In the genomic region with DNA sequence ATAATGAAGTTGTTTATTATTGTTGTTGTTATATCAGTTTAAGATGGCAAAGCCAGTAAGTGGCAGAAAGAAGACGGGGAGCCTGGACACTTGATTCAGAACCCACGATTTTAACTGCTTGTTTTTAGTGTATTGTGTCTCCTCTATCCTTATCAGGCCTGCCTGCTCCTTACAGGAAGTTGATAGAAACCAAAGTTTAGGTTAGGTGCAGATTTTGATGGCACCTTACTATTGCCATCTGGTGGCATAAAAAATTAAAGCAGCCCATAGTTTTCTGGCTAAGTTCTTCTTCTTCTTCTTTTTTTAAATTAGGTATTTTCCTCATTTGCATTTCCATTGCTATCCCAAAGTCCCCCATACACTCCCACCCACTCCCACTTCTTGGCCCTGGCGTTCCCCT, we compare ENCODE assay signal across 13 mouse cellular contexts. TPM values are rescaled to one million over a fixed set of nuclear protein-coding genes. Genes with fewer than 3 reads are reported as not detected.
A peak's percentile ranks its signal among the peaks of the same experiment; 100 is the strongest.
DNase-seq lines count a peak whose midpoint lies in the region; ATAC-seq and TF ChIP-seq lines count a peak whose summit lies in the region.
"Had no signal": no experiment of that assay in that cellular context is flagged by ENCODE, and none has a peak within 500 bp of the region (broad histone marks: within the 10 kb centered on the region; RNA-seq: fewer than 3 reads in every experiment).

No protein-coding gene starts in this region.

- TF ChIP-seq POLR2A in cerebellum, adult 2 months (IDR thresholded peaks at IDR 0.05; ENCODE audit: borderline replicate concordance, insufficient read depth, low read length), result no peak

- no peak overlapping the region for H3K9ac ChIP-seq in hindbrain, postnatal 0 days (replicated peaks; ENCODE audit: low read length)
- no peak overlapping the region for H3K9ac ChIP-seq in hindbrain, embryonic 11.5 days (ENCODE audit: low read depth, low read length)
- no peak overlapping the region for H3K9ac ChIP-seq in midbrain, postnatal 0 days (replicated peaks; ENCODE audit: low read length, poor library complexity, severe bottlenecking)
- H3K9ac ChIP-seq in midbrain, embryonic 16.5 days (ENCODE audit: low read depth, low read length), result no peak overlapping the region
- H3K9ac ChIP-seq: limb, embryonic 13.5 days; midbrain, embryonic 13.5 days had no signal

- no peak overlapping the region for H3K27ac ChIP-seq in hindbrain, postnatal 0 days
- H3K27ac ChIP-seq in hindbrain, embryonic 11.5 days (ENCODE audit: low read depth, low read length), result no peak overlapping the region
- no peak overlapping the region for H3K27ac ChIP-seq in midbrain, postnatal 0 days (ENCODE audit: low read depth, low read length)
- H3K27ac ChIP-seq in midbrain, embryonic 16.5 days (ENCODE audit: low read length), result no peak overlapping the region
- H3K27ac ChIP-seq in cerebellum, adult 2 months (ENCODE audit: insufficient read depth, low read length), result no peak overlapping the region
- H3K27ac ChIP-seq: limb, embryonic 13.5 days; midbrain, embryonic 13.5 days had no signal

- WGBS in hindbrain, postnatal 0 days, result 83% methylated on average over 3 of the region's 3 CpGs
- WGBS in hindbrain, embryonic 11.5 days, result 70% methylated on average over 3 of the region's 3 CpGs
- 78% methylated on average over 3 of the region's 3 CpGs for WGBS in midbrain, postnatal 0 days
- whole genome bisulfite sequencing in midbrain, embryonic 16.5 days, result 81% methylated on average over 3 of the region's 3 CpGs
- WGBS in cerebellum, adult 2 months, result 75% methylated on average over 3 of the region's 3 CpGs

- TF ChIP-seq CTCF in hindbrain, postnatal 0 days (IDR thresholded peaks at IDR 0.05; ENCODE audit: low read depth), result peak; percentile 49; the same call in 1 of the 2 replicates
- TF ChIP-seq CTCF in midbrain, postnatal 0 days (IDR thresholded peaks at IDR 0.05), result peak; percentile 63
- no peak for TF ChIP-seq CTCF in cerebellum, adult 2 months (IDR thresholded peaks at IDR 0.05; ENCODE audit: borderline replicate concordance, insufficient read depth, low read depth, low read length)

- no peak for ATAC-seq in hindbrain, postnatal 0 days
- ATAC-seq in hindbrain, embryonic 11.5 days (ENCODE audit: low FRiP score), result no peak
- no peak for ATAC-seq in midbrain, postnatal 0 days (ENCODE audit: low FRiP score)
- no peak for ATAC-seq in midbrain, embryonic 16.5 days
- ATAC-seq: midbrain, embryonic 13.5 days had no signal

- H3K4me2 ChIP-seq in hindbrain, postnatal 0 days (ENCODE audit: low read depth, low read length), result no peak overlapping the region
- H3K4me2 ChIP-seq in hindbrain, embryonic 11.5 days (replicated peaks; ENCODE audit: low read depth, low read length), result no peak overlapping the region
- H3K4me2 ChIP-seq in midbrain, postnatal 0 days (ENCODE audit: low read depth, low read length, poor library complexity, severe bottlenecking), result no peak overlapping the region
- no peak overlapping the region for H3K4me2 ChIP-seq in midbrain, embryonic 16.5 days (ENCODE audit: low read length)
- H3K4me2 ChIP-seq: heart, embryonic 11.5 days; limb, embryonic 13.5 days; midbrain, embryonic 13.5 days had no signal

- no peak for DNase-seq in hindbrain, postnatal 0 days (ENCODE audit: low spot score)
- no peak for DNase-seq in hindbrain, embryonic 11.5 days (ENCODE audit: low spot score)
- DNase-seq in midbrain, postnatal 0 days (ENCODE audit: low spot score), result peak; percentile 17
- peak; percentile 65 for DNase-seq in NIH3T3 (ENCODE audit: low read depth)
- peak; percentile 12 to 15 for DNase-seq in natural killer cell, adult 2 months (ENCODE audit: low spot score in 2 of 2)
- no peak for DNase-seq in cerebellum, adult 2 months
- DNase-seq in adrenal gland, adult 2 months, result no peak
- DNase-seq: cerebellum, adult 11 months; kidney, adult 18-20 months had no signal

- no peaks in the 10 kb centered on the region for H3K36me3 ChIP-seq in hindbrain, postnatal 0 days (ENCODE audit: insufficient read depth, low read length)
- no peaks in the 10 kb centered on the region for H3K36me3 ChIP-seq in hindbrain, embryonic 11.5 days (ENCODE audit: control insufficient read depth, insufficient read depth, low read length)
- H3K36me3 ChIP-seq in midbrain, postnatal 0 days (ENCODE audit: insufficient read depth, low read length), result no peaks in the 10 kb centered on the region
- no peaks in the 10 kb centered on the region for H3K36me3 ChIP-seq in midbrain, embryonic 16.5 days (ENCODE audit: control insufficient read depth, insufficient read depth, low read length)
- H3K36me3 ChIP-seq: limb, embryonic 13.5 days; midbrain, embryonic 13.5 days had no signal

- no peaks in the 10 kb centered on the region for H3K4me1 ChIP-seq in hindbrain, postnatal 0 days (ENCODE audit: insufficient read depth, low read length)
- H3K4me1 ChIP-seq in hindbrain, embryonic 11.5 days (replicated peaks; ENCODE audit: control insufficient read depth, insufficient read depth, low read length), result no peaks in the 10 kb centered on the region
- H3K4me1 ChIP-seq in midbrain, postnatal 0 days (ENCODE audit: insufficient read depth, low read length), result no peaks in the 10 kb centered on the region
- no peaks in the 10 kb centered on the region for H3K4me1 ChIP-seq in midbrain, embryonic 16.5 days (ENCODE audit: control insufficient read depth, insufficient read depth, low read length)
- no peaks in the 10 kb centered on the region for H3K4me1 ChIP-seq in cerebellum, adult 2 months (ENCODE audit: control insufficient read depth, insufficient read depth, low read length)
- H3K4me1 ChIP-seq: midbrain, embryonic 13.5 days had no signal

- H3K27me3 ChIP-seq in hindbrain, postnatal 0 days (ENCODE audit: insufficient read depth, low read length), result no peaks in the 10 kb centered on the region
- H3K27me3 ChIP-seq in hindbrain, embryonic 11.5 days (ENCODE audit: control insufficient read depth, insufficient read depth, low read length), result no peaks in the 10 kb centered on the region
- H3K27me3 ChIP-seq in midbrain, postnatal 0 days (ENCODE audit: insufficient read depth, low read length), result no peaks in the 10 kb centered on the region
- no peaks in the 10 kb centered on the region for H3K27me3 ChIP-seq in midbrain, embryonic 16.5 days (ENCODE audit: control insufficient read depth, insufficient read depth, low read depth, low read length)
- no peaks in the 10 kb centered on the region for H3K27me3 ChIP-seq in cerebellum, adult 2 months (ENCODE audit: control insufficient read depth, insufficient read depth, low read length)
- H3K27me3 ChIP-seq: limb, embryonic 13.5 days; midbrain, embryonic 13.5 days had no signal

- no peak overlapping the region for H3K4me3 ChIP-seq in hindbrain, postnatal 0 days (ENCODE audit: low read length)
- H3K4me3 ChIP-seq in hindbrain, embryonic 11.5 days (ENCODE audit: low read depth, low read length), result no peak overlapping the region
- no peak overlapping the region for H3K4me3 ChIP-seq in midbrain, postnatal 0 days (ENCODE audit: low read depth, low read length)
- H3K4me3 ChIP-seq in midbrain, embryonic 16.5 days (ENCODE audit: low read depth, low read length), result no peak overlapping the region
- H3K4me3 ChIP-seq in cerebellum, adult 2 months (replicated peaks; ENCODE audit: insufficient read depth, low read depth, low read length), result no peak overlapping the region
- H3K4me3 ChIP-seq: limb, embryonic 13.5 days; midbrain, embryonic 13.5 days had no signal

- H3K9me3 ChIP-seq in hindbrain, postnatal 0 days (ENCODE audit: low read length), result no peaks in the 10 kb centered on the region
- H3K9me3 ChIP-seq in hindbrain, embryonic 11.5 days (ENCODE audit: control insufficient read depth, low read length), result no peaks in the 10 kb centered on the region
- H3K9me3 ChIP-seq in midbrain, postnatal 0 days (ENCODE audit: low read length), result no peaks in the 10 kb centered on the region
- no peaks in the 10 kb centered on the region for H3K9me3 ChIP-seq in midbrain, embryonic 16.5 days (replicated peaks; ENCODE audit: control insufficient read depth, low read length, poor library complexity, severe bottlenecking)
- H3K9me3 ChIP-seq: limb, embryonic 13.5 days; midbrain, embryonic 13.5 days had no signal

RNA-seq across cellular contexts. Expression of gene Btg4, which starts 8.5 kb away (rescaled TPM):
- not detected in 2 replicates for total RNA-seq in hindbrain, postnatal 0 days (2014; rRNA removed)
- not detected in 2 replicates for polyA plus RNA-seq in hindbrain, postnatal 0 days (2015; fragmentation: Nextera tagmentation; extraction: Ambion mirVana)
- polyA plus RNA-seq in hindbrain, embryonic 11.5 days (2014; fragmentation: Nextera tagmentation; extraction: Ambion mirVana), result not detected in 2 replicates
- not detected in 2 replicates for total RNA-seq in midbrain, postnatal 0 days (2014; rRNA removed)
- polyA plus RNA-seq in midbrain, postnatal 0 days (2015; fragmentation: Nextera tagmentation; extraction: Ambion mirVana), result not detected in 2 replicates
- not detected in 2 replicates for polyA plus RNA-seq in midbrain, embryonic 16.5 days (2015; fragmentation: Nextera tagmentation; extraction: Ambion mirVana)
- not detected in 2 replicates for polyA plus RNA-seq in cerebellum, adult 2 months (2012; rRNA removed)
- not detected for total RNA-seq in adrenal gland, adult 2 months (2021)
- not detected in 2 replicates for polyA plus RNA-seq in adrenal gland, adult 2 months (2012; rRNA removed)
- polyA plus RNA-seq: heart, embryonic 11.5 days; limb, embryonic 13.5 days; midbrain, embryonic 13.5 days had no signal

RNA-seq across cellular contexts. Expression of gene Layn, which starts 24.7 kb away (rescaled TPM):
- 2.0 and 6.9 TPM in 2 replicates for total RNA-seq in hindbrain, postnatal 0 days (2014; rRNA removed)
- 3.7 and 4.5 TPM in 2 replicates for polyA plus RNA-seq in hindbrain, postnatal 0 days (2015; fragmentation: Nextera tagmentation; extraction: Ambion mirVana)
- polyA plus RNA-seq in hindbrain, embryonic 11.5 days (2014; fragmentation: Nextera tagmentation; extraction: Ambion mirVana), result 1.0 and 1.6 TPM in 2 replicates
- total RNA-seq in midbrain, postnatal 0 days (2014; rRNA removed), result 0.85 and 2.2 TPM in 2 replicates
- polyA plus RNA-seq in midbrain, postnatal 0 days (2015; fragmentation: Nextera tagmentation; extraction: Ambion mirVana), result 1.3 and 1.8 TPM in 2 replicates
- 1.1 and 1.2 TPM in 2 replicates for polyA plus RNA-seq in midbrain, embryonic 16.5 days (2015; fragmentation: Nextera tagmentation; extraction: Ambion mirVana)
- polyA plus RNA-seq in cerebellum, adult 2 months (2012; rRNA removed), result 7.2 and 7.5 TPM in 2 replicates
- 1 to 10 TPM; 5.8 to 9.1 TPM for total RNA-seq in adrenal gland, adult 2 months (2021)
- polyA plus RNA-seq in adrenal gland, adult 2 months (2012; rRNA removed), result 1.2 and 2.8 TPM in 2 replicates

RNA-seq across cellular contexts. Expression of gene Sik2, which starts 43.3 kb away (rescaled TPM):
- total RNA-seq in hindbrain, postnatal 0 days (2014; rRNA removed), result 24.4 and 26.1 TPM in 2 replicates
- 11.7 and 13.0 TPM in 2 replicates for polyA plus RNA-seq in hindbrain, postnatal 0 days (2015; fragmentation: Nextera tagmentation; extraction: Ambion mirVana)
- polyA plus RNA-seq in hindbrain, embryonic 11.5 days (2014; fragmentation: Nextera tagmentation; extraction: Ambion mirVana), result 14.3 and 15.0 TPM in 2 replicates
- 24.4 and 35.0 TPM in 2 replicates for total RNA-seq in midbrain, postnatal 0 days (2014; rRNA removed)
- 12.8 and 14.4 TPM in 2 replicates for polyA plus RNA-seq in midbrain, postnatal 0 days (2015; fragmentation: Nextera tagmentation; extraction: Ambion mirVana)
- polyA plus RNA-seq in midbrain, embryonic 16.5 days (2015; fragmentation: Nextera tagmentation; extraction: Ambion mirVana), result 19.5 and 20.2 TPM in 2 replicates
- 23.1 and 23.6 TPM in 2 replicates for polyA plus RNA-seq in cerebellum, adult 2 months (2012; rRNA removed)
- total RNA-seq in adrenal gland, adult 2 months (2021), result 100 to 1,000 TPM; 107 to 108 TPM
- polyA plus RNA-seq in adrenal gland, adult 2 months (2012; rRNA removed), result 81.4 and 146 TPM in 2 replicates

RNA-seq across cellular contexts. Expression of gene 4833427G06Rik, which starts 49.7 kb away (rescaled TPM):
- total RNA-seq in hindbrain, postnatal 0 days (2014; rRNA removed), result 2.0 TPM in 1 of 2 replicates, not detected in the other
- polyA plus RNA-seq in hindbrain, postnatal 0 days (2015; fragmentation: Nextera tagmentation; extraction: Ambion mirVana), result 1.0 and 2.3 TPM in 2 replicates
- 0.88 and 1.5 TPM in 2 replicates for polyA plus RNA-seq in hindbrain, embryonic 11.5 days (2014; fragmentation: Nextera tagmentation; extraction: Ambion mirVana)
- not detected in 2 replicates for total RNA-seq in midbrain, postnatal 0 days (2014; rRNA removed)
- 0.47 and 0.80 TPM in 2 replicates for polyA plus RNA-seq in midbrain, postnatal 0 days (2015; fragmentation: Nextera tagmentation; extraction: Ambion mirVana)
- 1.2 and 1.3 TPM in 2 replicates for polyA plus RNA-seq in midbrain, embryonic 16.5 days (2015; fragmentation: Nextera tagmentation; extraction: Ambion mirVana)
- polyA plus RNA-seq in cerebellum, adult 2 months (2012; rRNA removed), result 0.29 and 0.48 TPM in 2 replicates
- not detected for total RNA-seq in adrenal gland, adult 2 months (2021)
- polyA plus RNA-seq in adrenal gland, adult 2 months (2012; rRNA removed), result not detected in 2 replicates
- polyA plus RNA-seq: heart, embryonic 11.5 days; limb, embryonic 13.5 days had no signal

Comparison
In these comparisons a context has a peak if more than half of its experiments do, and no peak if none do; other contexts are left out.
1. DNase-seq: peak in midbrain, postnatal 0 days (single experiment), NIH3T3 (single experiment) and natural killer cell, adult 2 months (2 of 2); none in hindbrain, postnatal 0 days (single experiment), hindbrain, embryonic 11.5 days (single experiment), cerebellum, adult 2 months (0 of 2) and adrenal gland, adult 2 months (single experiment).